Mouse (Mus musculus) right cerebral cortex, postnatal 10 days (tissue): ENCODE measurements around the gene Nfatc3.
A peak's percentile ranks its signal among the peaks of the same experiment; 100 is the strongest.
"Not testable (repeated sequence)": the region's sequence is repeated elsewhere in the genome, so short reads cannot be mapped to it uniquely, and the experiment has no call there.

Experiments
- DNase-seq, 2 experiments: peaks; one replicate each; pipeline ENCODE4 v3.0.0; 2021; ENCODE audit warnings: low spot score in 2 of 2

Nfatc3 gene

DNA sequence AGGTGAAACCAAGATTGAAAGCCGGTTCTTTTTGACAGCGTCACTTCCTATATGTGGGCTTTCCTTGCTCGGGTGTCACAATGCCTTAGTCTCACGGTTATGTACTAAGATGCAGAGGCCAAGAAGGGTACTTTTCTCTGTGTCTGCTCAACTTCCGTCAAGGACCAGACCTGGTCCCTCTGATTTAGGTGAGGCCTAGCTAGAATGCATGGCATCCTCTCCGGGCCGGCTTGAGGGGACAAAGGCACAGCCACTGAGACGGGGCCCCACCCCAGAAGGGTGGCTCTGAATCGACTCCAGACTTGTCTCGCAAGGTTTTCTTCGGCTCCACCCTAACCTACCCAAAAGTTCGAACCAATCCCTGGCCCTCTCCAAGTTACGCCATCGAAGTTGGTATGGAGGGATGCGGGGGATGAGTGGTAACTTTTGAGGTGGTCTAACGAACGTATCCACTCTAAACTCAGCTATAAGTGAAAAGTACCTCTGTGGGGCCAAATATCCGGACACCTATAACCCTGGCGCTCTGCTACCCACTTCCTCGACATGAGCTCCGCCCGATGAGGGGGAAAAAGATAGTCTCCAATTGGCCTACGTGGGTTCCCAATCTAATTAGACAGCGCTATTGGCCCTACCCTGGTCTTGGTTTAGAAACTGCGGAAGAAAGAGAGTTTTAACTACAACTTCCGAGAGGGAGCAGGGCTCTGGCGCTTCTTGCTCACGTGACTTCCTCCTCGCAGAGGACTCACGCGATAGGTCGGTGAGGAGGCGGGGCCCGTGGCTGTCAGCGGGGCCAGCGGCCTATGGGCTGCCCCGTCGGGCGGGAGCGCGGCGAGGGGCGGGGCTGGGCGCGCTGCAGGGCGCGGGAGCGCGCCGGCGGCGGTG lies at the start of gene Nfatc3:
Nfatc3 (plus strand) TSS at position 110 of the 882 bp plus-strand sequence.
- peak; percentile 97 to 98 for DNase-seq

DNA sequence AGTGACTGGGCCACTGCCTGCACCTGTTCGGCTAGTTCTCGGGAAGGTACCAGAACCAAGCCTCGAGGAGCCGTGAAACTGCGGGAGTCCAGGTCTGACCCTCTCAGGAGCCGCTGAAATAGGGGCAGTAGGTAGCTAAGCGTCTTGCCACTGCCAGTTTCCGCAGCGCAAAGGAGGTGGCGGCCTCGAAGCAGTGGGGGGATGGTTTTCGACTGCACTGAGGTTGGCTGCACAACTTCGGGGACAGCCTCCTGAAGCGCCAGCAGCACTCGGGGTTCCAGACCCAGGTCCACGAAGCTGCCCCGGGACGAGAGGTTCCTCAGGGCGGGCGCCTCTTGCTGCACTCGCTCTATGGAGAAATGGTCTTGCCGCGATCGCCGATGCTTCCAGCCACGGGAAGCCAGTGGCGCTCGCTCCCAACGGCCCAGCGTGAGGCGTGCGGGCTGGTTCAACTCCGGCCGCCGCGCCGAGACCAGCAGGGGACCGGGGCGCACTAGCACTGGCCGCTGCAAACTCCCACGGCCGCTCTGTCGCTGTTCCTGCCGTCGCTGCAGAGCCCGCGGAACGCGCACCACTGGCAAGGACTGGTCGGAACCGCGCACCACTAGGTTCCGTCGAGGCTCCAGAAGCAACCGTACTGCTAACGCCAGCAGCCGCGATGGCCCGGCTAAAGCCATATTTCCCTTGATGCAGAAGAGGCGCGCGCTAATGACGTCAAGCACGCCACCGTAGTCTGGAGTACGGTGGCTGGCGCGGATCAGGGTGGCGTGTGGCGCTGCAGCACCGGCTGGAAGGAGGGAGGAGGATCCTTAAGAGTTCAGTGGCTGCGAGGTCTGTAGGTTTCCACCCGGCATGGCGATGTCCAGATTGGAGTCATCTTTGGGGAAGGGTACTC lies 47.6 kb upstream of the Nfatc3 start:
- peak; percentile 96 to 97 for DNase-seq

DNA sequence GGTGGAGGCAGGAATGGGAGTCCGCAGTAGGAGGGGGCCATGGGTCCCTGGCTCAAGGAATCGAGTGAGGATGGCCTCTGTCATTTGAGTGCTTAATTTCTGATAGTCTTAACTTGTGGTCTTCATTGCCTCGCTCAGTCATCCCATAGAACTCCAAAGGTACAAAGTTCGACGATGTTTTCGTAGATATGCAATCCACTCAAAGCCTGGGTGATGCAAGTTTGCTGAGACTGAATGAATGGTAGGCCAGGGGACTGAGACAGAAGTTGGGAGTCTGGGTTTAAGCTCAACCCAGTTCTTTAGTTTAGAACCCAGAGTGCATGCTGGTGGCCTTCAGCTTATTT lies 47.0 kb upstream of the Nfatc3 start, which contains the start of gene Ddx28:
Ddx28 (minus strand) TSS at position 240 of the 344 bp plus-strand sequence.
- DNase-seq, result no peak

DNA sequence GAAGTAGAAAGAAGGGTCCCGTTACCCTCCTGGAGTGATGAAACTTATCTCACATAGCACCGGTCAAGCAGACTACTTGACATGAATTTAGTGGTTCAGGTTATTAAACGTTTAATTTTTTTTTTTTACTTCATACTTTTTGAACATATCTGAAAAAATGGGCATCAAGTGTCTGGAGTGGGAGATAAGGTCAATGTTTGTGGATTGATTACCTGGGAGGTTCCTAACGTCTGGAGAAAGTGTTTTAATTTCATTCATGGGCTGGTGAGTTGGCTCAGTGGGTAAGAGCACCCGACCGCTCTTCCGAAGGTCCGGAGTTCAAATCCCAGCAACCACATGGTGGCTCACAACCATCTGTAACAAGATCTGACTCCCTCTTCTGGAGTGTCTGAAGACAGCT lies 46.4 kb upstream of the Nfatc3 start:
- not testable (repeated sequence) for DNase-seq

DNA sequence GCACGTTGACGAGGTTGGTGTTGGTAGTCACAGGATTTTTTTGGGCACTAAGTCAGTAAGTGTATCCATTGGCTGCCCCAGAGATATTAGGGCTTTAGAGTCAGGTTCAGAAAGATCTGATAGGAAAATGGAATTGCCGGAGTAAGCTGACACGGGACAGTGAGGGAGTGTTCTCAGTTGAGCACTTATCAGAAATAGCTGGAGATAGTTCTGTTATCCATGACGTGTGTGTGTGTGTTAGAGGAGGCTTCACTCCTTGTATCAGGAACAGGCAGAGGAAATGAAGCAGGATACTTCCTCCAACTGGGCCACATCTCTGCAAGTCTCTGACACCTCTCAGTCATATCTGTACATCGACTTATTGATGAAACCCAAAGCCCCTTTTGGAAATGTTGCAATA lies 42.4 kb upstream of the Nfatc3 start:
- no peak for DNase-seq

DNA sequence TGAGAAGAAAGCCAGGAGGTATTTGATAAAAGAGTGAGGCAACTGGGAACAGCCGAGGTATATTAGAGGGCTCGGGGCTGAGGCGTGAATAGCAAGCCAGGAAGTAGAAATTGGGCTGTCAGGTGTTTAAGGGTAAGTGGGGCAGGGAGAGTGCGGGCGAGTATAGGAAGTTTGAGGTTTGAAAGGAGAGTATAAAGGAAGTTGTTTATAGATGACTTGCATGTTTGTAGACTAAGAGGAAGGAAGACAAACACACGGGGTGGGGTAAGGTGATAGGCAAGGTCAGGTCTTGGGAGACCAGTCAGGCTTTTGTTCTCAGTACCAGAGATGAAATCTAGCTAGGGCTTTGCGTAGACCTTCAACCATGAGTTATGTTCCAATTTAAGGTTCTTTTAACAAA lies 41.5 kb upstream of the Nfatc3 start:
- no peak for DNase-seq

DNA sequence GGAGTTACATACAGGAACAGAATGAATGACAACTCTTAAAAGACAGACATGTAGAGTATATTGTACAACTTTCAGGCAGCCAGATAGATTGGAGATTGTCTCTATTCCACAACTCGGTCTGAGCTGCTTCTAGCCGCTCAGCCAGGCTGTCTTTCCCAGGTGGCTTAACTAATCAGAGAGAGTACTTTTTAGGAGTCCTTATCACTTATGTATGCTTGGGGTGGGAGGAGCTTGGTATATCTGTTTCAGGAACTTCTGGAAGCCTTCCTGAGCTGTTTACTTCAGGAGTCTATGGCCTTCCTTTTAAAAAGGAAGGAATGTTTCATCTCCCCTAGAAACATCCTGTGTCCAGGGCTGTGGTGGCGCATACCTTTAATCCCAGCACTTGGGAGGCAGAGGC lies 40.6 kb upstream of the Nfatc3 start:
- no peak for DNase-seq

DNA sequence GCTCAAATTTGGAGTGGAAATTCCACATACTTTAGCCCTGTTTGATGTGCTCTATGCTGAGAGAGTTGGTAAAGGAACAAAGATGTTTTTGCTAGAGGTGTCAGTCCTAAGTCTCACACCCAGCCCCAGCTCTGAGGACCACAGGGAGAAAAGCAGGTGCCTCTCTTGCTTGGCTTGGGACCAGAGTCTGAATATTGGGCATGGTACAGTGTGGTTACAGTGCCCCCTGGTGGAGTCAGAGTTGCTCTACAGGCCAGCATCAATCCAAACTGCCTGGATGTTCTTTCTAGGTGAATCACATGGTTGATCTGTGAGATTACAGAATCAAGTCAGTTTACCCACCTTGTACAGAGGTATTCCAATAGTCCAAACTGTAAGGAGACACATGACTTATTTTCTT lies 36.2 kb upstream of the Nfatc3 start:
- peak; percentile 79 to 83 for DNase-seq

DNA sequence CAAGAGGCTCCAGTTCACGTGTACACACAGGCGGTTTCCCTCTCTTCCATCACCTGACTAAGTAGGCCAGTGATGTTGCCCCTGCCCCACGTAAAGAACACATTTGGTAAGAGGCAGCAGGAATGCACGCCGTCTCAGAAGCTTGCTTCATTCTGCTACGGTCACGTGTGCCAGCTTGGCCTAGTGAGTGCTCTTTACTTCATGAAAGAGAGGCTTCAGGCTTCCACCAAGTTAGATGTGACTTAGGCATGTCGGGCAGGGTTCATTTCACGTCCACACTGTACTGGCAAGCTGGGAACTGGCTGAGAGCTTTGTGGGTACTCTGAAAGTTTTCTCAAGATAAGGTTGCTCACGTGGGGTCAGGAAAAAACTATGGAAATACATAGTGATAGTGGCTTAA lies 19.9 kb upstream of the Nfatc3 start:
- DNase-seq, result no peak

DNA sequence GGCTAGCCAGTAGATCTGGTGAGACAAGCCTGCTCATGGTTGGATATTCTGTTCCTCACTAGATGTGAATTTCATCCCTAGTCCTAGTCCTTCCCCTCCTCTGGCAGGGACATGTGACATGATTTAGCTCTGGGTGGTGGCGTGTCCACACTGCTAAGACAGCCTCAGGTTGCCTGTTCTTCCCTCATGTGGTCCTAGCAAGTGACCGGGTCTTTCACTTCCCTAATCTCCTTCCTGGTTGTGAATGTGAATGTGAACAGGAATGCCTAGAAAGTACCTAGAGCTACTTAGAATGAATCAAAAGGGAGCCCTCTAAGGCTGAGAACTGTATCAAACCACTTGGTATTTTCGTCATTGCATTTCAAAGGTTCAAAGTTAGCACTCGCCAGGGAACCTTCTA lies 19.0 kb upstream of the Nfatc3 start:
- no peak for DNase-seq

DNA sequence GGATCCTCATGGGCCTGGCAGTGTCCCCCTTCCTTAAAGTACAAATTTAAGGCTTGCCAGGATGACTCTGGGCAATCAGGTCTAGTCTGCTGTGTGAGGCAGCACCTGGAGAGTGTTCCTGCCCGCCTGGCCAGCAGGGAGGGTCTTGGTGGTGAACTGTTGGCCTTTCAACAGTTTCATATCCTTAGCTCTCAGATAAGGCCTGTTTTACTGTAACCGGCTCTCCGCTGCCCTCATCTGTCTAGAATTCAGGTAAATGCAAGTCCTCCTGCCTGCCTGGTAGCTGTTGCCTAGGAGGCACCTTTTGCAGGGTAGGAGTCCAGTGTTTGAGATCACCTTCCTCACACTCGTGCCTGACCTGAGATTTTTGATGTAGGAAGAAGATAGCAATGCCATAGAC lies 18.4 kb upstream of the Nfatc3 start:
- no peak for DNase-seq

DNA sequence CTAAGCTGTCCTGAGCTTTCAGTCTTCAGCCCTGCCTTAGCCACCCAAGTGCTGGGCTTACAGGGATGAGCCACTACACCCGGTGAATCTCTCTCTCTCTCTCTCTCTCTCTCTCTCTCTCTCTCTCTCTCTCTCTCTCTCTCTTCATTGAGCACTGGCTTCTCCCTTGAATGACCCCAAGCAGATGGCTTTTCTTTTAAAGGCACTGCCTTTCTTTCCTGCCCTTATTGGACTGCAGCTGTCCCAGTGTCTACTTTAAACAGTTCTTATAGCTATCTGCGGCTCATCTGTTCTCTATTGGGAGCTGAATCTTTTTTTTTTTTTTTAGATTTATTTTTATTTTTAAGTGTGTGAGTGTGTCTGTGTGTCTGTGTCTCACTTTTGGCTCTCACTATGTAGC lies 15.6 kb upstream of the Nfatc3 start:
- no peak for DNase-seq

DNA sequence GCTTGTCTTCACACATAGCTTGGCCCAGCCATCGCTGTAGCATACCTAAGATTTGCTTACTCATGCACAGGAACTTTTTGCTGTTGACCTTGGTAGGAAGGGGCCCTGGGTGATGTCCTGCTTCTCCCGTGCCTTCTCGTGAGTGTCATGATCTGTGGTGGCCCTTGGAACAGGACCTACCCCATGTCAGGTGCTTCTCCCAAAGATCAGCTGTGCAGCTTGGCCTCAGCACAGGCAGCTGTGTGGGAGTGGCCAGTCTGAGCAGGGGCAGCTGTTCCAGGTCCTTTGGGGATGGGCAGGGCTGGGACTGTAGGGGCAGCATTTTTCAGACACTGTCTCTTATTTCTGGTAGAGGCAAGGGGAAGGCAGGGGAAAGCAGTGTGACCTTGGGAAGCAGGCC lies 14.5 kb upstream of the Nfatc3 start:
- no peak for DNase-seq

DNA sequence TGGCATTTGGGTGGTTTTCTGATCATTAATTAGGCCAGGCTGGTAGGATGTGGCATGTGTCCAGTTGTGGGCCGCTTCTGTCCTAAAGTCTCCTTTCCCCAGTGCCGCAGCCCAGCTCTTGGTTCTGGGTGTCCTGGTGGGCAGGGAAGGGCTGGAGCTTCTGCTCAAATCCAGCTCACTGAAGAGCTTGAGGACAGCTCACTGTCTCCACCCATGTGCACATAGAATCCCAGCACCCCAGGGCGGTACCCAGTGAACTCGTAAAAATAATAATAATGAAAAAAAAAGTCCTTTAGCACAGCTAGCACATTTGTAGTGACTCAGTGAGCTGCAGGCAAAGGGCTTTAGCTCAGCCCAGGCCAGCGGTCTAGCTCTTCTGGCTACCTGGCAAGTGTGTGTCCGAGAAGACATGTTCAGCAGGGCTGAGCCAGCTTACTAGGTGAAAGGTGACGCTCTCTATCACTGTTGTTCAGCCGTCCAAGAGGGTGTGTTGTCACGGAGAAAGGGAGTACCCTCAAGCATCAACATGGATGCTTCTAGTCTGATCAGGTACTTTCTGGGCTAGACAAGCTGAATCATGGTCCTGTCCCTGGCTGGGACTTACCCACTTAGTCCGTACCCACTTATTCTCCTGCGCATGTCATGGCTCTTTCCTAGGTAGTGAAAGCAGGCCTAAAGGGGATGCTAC lies 11.6 kb upstream of the Nfatc3 start:
- DNase-seq, result no peak

DNA sequence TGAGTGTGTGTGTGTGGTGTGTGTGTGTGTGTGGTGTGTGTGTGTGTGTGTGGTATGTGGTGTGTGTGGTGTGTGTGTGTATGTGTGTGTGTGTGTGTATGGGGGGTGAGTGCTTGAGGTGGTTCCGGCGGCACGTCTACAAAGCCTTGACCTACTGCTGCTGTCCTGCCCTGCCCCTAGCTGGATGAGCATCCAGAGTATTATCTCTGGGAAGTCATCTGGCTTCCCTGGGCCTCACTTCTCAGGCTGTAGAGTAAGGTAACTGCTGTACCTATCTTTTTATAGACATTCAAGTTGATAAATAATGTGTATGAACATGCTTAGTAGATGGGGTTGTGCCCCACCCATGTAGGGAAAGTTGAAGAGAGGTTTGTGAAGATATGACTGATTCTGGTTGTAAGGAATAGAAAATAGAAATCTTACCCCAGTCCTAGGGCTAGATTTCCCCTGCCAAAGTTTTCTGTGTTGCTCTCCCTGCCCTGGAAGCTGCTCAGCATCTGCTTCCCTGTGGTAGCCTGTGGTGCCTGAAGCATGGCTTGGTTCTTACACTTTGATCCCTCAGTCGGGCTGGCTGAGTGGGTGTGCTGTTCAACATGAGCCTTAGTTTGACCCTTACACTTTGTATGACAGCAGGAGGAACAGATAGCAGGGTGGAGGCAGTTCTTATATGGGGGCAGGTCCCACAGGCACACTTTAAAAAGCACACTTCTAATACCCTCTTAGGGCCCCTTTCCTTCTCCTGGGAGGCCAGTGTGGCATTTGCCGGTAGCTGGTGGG lies 10.6 kb upstream of the Nfatc3 start:
- DNase-seq, result no peak

DNA sequence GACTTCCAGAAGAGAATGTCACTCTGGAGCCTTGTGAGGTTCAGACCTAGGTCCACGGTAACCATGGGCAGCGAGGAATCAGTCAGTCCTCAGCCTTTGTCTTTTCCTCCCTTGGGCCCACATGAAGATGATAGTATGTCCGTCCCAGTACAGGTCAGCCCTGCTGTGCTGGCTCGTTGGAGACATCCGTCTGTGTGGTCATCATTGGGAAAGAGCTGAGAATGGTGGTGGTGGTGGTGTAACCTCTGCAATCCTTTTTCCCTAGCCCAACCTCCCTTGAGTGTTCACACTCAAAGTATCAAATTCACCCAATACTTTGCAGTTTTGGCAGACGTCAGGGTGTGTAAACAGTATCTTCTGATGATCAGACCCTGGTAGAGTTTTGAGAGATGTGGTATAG lies 8.8 kb upstream of the Nfatc3 start:
- DNase-seq, result no peak

DNA sequence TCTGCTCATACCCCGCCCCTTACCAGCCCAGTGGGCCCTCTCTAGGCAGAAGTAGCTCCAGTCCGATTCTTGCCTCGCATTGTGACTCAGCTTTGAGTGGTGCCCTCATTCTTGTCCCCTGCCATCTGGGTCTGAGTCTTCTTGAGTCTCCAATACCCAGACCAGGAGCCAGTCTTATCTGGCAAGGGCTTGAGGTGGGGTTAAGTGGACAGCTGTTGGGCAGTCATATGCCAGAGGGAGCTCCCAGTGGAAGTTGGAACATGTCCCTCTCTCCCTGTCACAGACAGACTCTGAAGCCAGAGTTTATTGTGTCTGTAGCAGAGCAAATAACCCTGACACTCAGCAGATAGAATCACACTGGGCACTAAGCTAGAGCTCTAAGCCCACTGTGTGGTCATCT lies 7.6 kb upstream of the Nfatc3 start:
- no peak for DNase-seq

DNA sequence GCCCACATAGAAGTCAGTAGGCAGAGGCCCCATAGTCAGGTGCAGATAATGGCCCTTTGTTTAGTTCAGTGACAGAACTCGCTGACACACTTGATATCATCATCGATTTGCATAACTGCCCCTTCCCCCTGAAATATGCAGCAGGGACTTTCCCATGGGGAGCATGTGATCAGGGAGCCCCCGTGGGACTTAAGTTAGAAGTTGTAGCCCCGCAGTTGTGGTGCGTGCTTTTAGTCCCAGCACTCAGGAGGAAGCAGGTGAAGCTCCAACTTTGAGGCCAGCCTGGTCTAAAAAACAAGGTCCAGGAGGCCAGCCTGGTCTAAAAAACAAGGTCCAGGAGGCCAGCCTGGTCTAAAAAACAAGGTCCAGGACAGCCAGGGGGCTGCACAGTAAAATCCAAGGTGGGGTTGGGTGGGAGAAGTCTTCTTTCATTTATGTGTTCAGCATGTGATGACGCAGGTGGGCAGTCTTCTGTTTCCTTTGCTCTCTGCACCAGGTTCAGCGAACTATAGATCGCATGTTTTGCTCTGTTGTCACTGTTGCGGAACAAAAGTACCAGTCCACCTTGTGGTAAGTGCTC lies 6.0 kb upstream of the Nfatc3 start:
- DNase-seq, result no peak

DNA sequence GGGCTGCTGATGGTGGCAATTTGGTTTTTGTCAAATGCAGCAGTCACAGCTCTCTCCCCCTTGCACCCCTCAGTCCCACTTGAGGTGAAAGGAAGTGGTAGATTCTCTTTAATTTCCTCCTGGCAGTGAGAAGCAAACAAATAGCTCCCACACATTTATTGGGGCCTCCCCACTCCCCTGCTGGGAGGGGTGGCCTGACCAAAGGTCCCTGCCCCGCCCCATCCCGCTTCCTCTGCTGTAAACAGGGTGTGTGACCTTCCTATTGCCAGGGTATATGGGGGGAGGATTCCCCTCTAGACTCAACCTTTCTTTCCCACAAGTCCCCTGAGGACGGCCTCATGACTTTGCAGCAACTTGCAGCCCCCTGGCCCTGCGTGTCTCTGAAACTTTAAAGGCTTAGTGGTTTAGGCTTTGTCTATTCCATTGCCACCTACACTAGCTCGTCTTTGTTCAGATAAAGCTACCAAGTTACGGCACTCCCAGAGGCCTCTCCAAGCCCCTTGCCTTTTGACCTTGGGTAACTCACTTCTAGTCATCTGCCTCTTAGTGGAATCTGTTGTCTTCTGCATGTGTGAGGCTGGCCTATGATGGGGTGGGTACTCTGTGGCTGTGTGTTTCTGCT lies 4.3 kb upstream of the Nfatc3 start:
- DNase-seq, result no peak

DNA sequence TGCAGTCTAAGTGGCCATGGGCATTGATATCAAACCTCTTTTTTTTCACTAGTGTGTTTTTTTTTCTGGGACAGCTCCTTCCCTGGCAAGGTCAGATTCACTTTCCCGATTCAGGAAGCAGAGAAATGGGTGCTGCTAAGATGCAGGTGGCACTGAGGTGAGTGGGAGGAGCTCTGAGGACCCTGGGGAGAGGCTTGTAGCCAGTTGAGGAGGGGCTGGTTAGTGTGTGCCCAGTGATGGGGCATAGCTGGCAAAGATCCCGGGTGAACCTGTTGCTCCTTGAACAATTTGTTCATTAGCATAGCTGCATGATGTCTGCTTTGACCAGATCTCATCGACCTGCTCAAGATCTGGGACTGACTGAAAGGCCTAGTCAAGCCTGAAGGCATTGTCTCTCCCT lies 3.6 kb upstream of the Nfatc3 start:
- DNase-seq, result no peak
